Mouse (Mus musculus): ENCODE data around the gene Kctd12.

DNA sequence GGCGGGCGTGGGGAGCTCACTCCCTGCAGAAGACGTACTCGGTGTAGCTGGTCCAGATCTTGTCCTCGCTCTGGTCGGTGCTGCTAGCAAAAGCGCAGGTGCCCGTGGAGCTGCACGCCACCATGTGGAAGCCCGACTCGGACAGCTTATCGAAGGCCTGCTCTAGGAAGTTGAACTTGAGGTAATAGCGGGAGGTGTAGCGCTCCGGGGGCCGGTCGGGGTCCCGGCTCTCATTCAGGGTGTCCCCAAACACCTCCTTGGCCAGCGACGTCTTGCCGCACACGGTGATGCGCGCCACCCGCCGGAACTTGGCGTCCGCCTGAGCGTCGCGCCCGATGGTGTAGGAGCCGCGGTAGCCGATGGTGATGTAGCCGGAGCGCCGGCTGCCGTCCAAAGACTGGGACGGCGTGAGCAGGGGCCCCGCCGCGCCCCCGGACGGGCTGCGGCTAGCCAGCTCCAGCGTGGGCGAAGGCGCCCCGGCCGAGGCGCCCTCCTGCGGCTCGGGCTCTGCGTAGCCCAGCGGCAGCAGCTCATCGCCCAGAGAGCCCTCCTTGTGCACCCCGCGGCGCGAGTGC lies 909 bp downstream of the Kctd12 start:
- no peak for TF ChIP-seq POLR2A (IDR thresholded peaks at IDR 0.05; ENCODE audit: insufficient read depth, low read length)
- no peak for TF ChIP-seq CTCF (IDR thresholded peaks at IDR 0.05; ENCODE audit: low read depth, low read length)
- no peak for TF ChIP-seq EP300 (IDR thresholded peaks at IDR 0.05; ENCODE audit: insufficient read depth, low read depth, low read length)
